Mouse (Mus musculus): ENCODE data around the gene Pappa.

Gene Pappa

DNA sequence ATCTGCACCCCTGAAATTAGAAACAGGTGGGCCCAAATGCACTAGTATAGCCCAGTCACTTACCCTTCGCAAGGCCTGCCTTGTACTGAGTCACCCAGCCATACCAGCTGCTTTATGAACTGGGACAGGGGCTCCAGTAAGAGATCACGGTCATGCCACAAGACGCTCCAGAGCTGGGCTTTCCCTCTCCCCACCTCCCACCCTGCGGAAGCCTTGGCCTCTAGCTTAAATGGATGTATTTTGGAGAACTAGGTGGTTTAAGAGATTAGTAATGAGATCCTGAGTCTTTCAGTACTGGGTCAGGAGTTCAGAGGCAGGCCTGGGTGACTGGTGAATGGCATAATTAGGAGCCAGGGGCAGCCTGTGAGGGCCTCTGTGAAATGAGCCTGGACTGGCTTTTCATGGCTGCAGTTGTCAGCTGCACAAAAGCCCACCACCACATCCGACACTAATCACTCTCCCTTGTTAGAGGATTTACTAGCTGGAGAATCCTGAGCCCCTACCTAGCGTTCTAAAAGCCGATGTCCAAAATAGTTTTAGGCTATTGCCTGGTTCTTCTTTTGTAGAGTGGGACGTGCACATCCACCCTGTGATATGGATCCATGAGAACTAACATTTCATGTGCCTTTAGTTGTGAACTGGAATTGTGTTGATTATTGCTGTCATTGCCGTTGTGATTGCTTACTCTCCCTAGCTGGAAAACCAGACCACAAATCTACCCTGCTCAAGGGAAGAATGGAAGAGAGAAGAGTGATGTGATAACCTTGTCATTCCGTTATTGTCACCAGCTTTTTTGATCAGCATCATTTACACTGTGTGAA, 154.7 kb downstream of the Pappa start:
- DNase-seq = no peak

DNA sequence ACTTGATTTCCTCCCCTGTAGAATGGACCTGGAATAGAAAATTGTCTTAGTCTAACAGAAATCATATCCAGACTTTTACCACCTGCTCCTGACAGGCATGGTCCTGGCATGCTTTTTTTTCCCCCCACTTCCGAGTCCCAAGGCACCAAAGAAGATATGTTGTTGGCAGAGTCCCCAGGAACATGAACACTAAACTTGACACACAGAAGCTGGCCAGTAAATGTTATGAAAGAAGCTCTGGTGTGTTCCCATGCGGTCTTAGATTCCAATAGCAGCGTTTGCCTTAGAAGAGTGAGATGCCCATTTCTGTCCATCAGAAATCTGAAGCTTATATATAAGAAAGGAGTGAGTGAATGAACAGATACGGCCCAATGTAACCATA, 155.3 kb downstream of the Pappa start:
- DNase-seq = no peak

DNA sequence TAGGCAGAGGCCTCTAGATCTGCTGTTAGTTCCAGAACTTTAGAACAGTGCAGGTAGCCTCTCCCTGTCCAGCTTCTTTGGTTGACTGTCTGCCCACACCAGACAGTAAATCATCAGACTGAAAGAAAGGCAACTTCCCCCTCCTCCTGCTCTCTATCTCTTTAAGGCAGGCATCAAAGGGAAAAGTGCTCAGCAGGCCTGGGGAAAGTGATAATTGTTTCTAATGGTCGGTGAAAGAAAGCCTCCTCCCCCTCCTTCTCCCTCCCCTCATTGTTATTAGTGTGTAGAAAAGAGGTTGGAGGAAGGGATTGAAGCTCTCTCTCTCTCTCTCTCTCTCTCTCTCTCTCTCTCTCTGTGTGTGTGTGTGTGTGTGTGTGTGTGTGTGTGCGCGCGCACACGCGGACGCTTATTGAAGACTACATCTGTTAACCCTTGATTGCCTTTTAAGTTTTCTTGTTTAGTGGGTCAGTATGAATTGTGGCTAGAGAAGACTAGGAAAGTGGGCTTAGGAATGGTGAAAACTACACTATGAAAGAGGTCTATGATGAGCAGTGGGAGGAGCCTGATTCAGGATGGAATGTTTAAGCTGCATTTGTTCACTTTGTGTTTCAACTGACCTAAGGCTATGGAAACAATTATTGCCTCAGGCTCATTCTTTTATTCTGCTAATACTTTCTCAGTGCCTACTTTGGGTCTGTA, 156.2 kb downstream of the Pappa start:
- DNase-seq = no peak

DNA sequence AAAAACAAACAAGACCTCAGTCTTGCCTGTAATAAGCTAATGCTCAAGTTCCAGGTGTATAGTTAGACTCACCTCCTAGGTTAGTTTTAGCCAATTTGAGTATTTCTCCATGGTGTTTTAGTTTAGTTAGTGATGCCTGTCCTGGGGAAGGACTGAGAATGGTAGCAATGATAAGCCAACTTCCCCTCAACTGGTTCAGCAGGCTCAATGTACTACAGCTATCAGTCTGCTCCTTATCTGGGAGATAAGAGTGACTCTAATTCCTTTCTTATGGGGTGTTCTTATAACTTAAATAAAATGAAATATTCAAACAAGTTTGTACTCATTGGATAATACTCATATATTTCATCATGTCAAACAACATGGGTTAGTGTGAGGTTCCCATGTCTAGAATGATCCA, 156.9 kb downstream of the Pappa start:
- DNase-seq = no peak

DNA sequence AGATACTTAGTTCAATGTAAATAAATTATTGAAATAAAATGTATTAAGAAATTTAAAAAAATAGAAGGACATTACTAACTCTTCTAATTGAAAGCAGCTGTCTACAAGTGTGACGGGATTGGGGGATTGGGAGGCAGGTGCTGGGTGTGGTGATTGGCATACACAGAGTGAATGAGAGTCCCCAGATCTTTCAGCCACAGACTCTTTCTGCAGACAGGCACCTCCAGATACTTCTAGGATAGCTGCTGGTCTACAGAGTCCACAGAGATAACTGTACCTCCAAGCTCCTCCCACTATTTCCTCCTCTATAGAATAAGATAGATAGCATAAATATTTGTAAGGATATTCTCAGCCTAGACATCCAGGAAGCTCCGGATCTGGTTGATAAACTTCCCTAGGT, 159.6 kb downstream of the Pappa start:
- DNase-seq = no peak

DNA sequence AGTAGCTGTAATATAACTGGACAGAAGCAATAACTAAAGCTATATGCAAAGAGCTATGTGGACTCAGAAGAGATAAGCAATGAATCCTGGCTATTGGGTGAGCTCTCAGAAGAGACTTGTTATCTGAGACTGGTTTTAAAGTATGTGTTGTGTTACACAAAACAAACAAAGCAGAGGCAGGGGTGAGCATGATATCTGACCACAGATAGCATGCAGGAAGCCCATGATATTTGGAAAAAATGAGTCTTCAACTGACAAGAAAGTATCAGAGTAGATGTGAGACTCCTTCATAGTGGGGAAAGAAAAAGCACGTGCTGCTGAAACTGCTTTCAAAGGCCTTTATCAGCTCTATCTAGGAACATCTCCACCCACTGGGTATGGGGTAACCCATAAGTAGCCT, 161.2 kb downstream of the Pappa start:
- no peak for DNase-seq

DNA sequence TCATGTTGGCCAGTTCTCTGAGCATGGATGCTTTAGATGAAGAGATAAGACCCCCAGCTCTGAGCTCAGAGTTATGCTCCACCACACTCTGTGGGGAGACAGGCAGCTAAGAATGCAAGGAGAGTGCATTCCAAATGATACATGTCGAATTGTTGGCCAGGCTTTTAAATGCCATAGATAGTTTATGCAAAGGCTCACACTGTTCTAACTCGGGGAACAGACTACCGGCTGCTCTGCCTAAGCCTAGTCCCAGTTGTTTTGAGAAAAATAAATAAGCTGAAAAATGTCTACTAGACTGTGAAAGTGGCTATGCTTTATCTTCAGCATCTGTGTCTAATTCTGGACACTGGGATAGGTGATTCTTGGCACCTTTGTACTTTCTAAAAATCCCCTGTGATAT, 165.3 kb downstream of the Pappa start:
- DNase-seq = no peak

DNA sequence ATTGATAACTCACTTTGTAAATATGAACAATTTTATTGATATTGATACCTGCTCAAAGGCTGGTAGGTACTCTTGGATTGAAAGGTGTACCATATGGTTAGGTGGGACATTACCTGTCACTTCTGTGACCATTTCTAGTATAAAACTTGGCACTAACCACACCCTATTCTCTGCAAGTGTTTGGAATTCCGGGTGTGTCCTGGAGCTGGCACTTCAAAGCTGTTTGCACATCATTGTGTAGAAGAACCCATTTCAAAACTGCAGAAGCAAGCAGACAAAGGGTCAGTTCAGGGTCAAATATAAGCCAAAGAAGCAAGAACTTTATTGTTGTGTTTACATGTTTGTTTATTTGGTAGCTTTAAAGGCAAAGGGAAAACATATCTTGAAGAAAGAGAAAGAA, 171.8 kb downstream of the Pappa start:
- DNase-seq = no peak

DNA sequence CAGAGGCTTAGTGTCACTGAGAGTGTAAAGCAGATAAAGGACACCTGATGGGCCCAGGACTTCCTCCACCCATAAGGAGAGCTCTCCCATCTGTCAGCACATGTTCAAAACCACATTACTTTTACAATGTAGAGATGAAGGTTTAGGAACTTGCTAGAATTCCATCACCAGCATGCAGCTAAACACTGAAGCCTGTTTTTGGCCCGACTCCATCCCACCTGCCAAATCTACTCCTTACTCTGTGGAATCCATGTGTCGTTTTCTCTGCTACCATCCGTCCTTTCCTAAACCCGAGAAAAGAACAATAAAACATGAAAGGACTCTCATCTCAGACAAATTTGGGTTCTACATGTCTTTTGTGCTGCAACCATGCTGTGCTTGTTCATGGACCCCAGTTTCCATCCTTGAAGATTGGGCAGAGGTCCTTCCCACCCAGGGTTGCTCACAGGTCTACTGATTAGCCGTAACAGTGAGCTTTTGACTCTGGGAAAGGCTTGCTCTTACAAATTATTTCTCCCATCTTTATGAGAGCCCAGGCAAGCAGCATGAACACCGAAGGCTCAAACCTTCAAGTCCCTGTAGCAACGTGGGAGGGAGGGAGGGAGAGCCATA, 172.5 kb downstream of the Pappa start:
- DNase-seq = no peak

DNA sequence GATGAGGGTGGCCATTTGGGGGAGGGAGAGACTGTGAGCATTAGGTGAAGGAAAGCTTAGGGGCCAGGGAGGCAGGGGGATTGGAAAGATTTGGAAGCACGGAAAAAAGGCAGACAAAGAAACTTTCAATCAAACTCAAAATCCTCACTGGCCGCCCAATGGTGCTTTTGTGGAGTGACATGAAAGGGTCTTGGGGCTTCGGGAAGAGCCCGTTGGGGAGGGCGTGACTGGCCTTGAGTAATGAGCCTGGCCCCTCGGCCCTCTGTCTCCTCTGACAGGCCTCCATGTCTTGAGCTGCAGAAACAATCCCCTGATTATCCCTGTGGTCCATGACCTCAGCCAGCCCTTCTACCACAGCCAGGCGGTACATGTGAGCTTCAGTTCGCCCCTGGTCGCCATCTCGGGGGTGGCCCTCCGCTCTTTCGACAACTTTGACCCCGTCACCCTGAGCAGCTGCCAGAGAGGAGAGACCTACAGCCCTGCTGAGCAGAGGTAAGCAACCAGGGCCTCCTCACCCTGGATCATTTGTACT, 173.1 kb downstream of the Pappa start:
- no peak for DNase-seq

DNA sequence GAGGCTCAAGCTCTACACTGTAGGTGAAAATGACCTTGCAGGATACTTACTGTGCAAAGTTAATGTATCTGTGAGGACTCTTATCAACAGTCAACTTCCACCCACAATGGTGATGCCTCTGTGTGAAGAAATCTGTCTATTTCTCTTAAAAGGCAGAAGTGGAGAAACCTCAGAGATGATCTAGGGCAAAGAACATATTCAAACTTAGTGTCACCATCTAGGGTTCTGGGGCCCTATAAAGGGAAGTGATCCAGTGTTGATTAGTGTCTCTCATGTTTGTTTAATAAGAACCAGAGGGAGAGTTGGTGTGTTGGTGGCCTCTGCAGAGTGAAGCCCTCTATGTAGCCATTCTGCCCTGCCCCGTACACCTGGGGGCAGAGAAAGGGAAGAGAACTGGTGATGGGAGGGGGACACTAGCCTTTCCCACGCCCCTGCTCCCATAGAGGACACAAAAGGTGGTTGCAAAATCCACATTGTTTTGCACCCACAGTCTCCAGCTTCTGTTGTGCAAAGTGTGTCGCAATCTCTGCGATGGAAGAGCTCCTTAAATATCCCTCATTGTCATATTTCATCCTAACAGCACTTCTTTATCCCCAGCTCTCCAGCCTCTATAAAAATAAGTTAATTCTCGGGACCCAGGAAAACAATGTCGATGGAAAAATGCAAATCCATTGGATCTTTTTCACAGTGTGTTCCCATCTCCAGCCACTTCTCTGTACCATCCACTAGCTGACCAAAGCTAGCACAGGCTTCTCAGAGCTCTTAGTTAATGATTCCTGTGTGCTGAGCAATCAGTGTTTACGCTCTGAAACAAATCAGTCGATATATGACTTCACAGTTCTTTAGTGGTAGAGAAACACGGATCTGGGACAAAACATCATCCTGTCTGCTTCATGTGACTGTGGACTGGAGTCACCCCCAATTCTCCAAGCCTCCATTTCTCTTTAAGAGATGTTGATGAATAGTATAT, 174.5 kb downstream of the Pappa start:
- no peak for DNase-seq

DNA sequence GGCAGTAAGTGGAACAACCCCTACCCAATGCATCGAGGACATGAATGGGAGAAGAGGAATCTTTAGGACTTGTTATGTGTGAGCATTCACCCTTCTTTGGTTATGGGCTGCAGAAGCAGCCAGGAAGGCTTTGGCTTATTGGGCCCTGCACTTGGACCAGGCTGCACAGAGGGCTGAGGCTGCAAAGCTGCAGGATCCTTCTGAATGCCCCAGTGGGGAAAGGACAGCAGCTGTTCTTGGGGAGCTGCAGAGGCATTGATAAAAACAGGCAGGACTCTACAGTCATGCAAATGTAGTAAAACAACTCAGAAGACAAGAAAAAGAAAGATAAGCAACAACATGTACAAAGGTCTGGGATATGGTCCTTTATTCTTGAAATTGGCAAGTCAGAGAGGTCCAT, 175.4 kb downstream of the Pappa start:
- DNase-seq = no peak

DNA sequence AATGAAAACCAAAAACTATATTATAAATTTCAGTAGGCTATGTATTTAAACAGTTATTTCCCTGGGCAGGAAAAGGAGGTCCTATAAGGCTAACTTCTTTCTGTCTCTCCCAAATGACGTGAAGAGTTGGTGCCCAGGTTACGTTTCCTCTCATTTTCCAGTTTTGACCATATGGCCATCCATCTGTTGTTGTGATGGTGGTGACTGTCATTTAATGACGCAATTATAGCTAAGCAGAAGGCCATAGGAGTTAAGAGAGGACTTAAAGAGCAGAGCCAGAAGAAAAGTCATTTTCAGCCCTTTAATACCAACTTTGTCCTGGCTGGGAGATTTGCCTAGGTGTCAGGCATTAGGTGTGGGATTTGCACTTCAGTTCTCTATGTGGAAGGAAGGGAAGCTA, 176.5 kb downstream of the Pappa start:
- DNase-seq = no peak

DNA sequence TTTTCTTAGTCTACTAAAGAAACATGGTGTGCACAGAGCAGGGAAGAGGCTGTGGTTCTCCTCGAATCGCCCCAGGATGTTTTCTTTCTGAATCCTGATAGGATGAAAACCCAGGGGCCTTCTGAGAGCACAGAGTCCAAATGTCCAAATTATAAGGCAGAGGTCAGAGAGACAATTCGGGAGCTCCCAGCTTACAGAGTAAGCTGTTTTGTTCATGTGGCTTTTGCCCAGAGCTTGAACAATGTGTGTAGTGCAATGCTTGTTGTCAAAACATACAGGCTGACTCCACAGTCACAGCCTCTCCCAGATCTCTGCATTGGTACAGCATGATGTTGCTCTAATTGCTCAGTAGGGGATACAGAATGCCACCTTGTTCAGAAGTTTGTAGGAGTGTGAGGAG, 178.7 kb downstream of the Pappa start:
- DNase-seq = no peak

DNA sequence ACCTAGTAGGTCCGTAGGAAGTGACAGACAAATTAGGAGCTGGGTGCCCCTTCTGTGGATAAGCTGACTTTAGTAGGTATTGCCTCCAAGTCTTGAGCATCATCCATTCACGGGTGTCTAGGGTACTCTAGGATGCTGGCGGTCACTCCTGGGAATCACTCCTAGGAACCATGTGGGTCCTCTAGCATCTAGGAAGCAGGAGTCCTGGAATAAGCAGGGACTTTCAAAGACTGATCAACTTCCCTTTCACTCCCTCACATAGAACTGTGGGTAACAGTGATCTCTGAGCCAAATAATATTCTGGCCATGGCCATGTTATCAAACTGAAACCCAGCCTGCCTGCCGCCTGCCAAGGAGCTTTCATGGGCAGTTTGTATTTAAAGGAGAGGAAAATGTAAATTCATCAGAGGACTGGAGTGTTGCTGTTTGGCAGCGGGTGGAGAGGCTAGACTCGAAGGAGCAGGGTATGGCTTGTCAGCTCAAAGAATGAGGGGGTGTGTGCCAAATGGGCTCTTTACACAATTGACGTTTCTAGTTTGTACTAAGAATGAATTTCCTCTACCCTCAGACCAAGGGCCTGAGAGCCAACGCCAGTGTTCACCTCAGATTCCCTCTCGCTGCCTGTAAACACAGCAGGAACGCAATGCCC, 194.0 kb downstream of the Pappa start:
- DNase-seq = no peak

DNA sequence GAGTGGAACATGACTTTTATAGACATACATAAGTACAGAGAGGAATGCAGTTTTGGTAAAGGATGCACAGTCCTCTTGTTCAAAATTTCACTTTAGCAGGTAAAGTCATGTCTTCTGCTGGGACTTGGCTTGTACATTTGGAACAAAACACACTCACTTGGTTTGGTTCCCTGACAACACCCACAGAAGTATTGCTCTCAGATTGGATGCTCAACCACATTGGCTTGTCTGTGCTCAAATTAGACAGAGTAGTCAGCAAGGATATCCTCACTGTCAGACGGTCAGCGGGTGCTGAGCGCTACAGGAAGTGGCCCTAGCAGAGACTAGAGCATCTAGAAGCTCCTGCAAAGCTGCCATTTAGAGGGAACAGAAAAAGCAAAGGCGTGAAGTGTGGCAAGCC, 197.4 kb downstream of the Pappa start:
- DNase-seq = no peak

DNA sequence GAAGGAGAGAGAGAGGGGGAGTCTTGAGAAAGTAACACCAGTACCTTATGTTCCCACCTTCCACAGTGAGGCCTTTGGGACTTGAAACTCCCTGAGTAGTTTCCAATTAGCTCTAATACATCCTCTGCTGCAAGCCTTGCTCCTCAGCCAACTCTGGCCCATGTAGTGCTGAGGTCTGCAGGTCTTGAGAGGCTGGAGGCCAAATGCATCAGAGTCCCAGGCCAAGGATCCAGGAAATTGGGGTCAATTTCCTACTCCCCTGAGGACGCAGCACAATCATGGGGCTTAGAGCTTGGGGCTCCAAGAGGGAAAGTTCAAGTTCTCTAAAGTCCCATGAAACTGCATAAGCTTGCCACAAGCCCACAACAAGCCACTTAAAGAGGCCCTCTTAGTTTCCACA, 198.0 kb downstream of the Pappa start:
- DNase-seq = no peak

DNA sequence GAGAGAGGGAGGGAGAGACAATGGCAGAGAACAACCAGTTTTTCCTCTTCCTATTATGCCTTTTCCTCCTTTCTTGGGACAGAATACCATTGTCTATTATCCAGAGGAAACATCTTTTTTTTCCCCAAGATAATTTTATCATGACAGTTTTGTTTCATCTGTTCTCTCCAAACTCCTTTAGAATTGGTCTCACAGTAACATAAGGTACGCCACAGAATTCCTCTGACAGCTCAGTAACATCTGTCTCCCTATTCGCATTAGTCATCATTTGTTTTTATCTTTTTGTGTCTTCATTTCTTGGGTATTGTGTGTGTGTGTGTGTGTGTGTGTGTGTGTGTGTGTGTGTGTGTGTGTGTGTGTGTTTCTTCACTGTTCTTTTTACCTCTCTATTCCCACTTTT, 201.8 kb downstream of the Pappa start:
- no peak for DNase-seq

DNA sequence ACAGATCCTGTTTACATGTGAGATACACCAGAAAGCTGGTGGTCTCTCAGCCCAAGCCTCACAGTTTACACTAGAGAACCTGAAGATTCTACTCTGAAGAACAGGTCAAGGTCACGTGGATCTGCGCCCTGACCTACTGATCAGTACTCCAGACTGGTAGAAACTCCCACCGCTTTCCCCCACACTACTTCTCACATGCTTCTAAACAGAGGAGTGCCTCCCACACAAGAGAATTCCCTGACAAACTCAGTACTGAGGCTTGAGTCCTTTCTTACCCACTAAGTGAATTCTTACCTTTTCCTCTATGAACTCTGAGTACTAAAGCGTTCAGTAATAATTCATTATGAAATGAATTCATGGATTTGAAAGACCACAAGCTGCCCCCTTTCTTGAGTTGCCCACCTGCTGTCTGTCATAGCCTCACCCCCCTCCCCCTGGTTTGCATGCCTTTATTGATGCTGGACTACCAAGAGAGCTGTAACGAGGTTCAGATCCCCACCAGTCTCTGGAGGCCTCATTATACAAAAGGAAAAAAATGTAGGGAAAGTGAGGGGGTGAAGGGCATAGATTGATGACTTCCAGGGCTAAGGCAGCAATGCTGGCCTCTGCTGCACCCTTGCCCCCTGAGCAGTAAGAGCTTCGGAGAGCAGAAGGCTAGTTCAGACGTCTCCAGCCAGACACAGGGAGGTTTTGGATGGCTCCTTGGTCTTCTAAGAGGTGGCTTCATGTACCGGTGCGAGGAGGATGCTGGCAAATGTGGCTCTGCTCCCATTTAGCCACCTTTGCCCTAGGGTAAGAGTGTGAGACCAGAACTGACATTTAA, 204.7 kb downstream of the Pappa start:
- no peak for DNase-seq

DNA sequence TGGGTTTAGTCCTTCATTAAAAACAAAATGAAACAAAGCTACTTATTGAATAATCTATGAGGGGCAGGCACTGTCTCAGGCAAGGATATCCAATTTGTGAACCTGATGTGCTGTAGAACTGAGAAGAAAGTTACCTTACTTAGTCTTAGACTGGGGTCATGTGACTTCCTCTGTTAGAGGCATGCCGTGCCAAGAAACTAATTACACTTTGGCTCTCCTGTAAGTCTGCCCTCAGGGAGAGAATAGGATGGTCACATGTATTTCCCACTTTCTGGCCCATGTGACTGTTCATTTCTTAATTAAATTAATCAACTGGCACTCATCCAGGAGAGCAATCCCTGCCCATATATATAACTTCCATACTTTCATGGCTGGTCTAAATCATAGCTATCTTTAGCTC, 209.7 kb downstream of the Pappa start:
- no peak for DNase-seq

DNA sequence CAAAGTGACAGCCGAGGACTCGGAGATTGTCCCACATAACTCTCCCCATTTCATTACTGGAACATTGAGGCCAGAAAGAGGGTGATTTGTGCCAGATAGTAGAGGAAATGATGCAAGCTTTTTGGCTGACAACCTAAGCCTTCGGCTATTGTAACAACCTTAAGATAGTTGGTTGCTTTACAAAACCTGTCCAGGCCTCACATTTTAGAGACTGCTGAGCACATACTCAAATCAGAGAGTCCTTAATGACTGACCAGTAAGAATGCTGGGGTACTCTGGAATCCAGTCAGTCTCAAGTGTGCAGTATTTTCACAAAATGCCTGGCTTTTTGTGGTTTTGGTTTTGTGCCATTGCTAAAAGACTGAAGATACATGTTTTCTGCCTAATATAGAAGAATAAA, 217.8 kb downstream of the Pappa start:
- DNase-seq = no peak

Measured in spleen, adult 18-20 months (tissue).